Mouse (Mus musculus) MEL (cell line): ENCODE results near the gene Nip7. TPM values are rescaled to one million over a fixed set of nuclear protein-coding genes. Genes with fewer than 3 reads are reported as not detected.

Source experiments
- DNase-seq: peaks from one replicate; pipeline ENCODE4 v3.0.0; 2011; ENCODE audit warnings: low read depth, low spot score
- H3K27ac ChIP-seq: 2 replicates; pipeline ENCODE4 v1.5.1; 2012; ENCODE audit warnings: low read depth, mild to moderate bottlenecking, control low read depth, low read length, moderate library complexity; ENCODE audit not compliant: control insufficient read depth
- H3K27me3 ChIP-seq, 2 experiments: fragments of 150-350 bp in 1 of 2; sonication (generic) in 1 of 2; 2 replicates each; pipeline ENCODE4 v1.6.1; 2012; ENCODE audit warnings: low read length in 2 of 2, mild to moderate bottlenecking in 2 of 2, improper control_type of control experiment in 1 of 2, moderate library complexity in 1 of 2; ENCODE audit not compliant: insufficient read depth in 2 of 2, control insufficient read depth in 1 of 2
- H3K36me3 ChIP-seq, 2 experiments: 2 replicates each; pipeline ENCODE4 v1.6.1; 2012 to 2014; ENCODE audit warnings: low read length in 2 of 2, improper control_type of control experiment in 1 of 2, inconsistent platforms in 1 of 2, mild to moderate bottlenecking in 1 of 2; ENCODE audit not compliant: insufficient read depth in 2 of 2, control insufficient read depth in 1 of 2
- H3K4me1 ChIP-seq, 2 experiments: fragments of 150-350 bp in 1 of 2; sonication (generic) in 1 of 2; 2 replicates each; pipeline ENCODE4 v1.6.1; 2012; ENCODE audit warnings: low read length in 2 of 2, improper control_type of control experiment in 1 of 2, mild to moderate bottlenecking in 1 of 2; ENCODE audit not compliant: insufficient read depth in 2 of 2, control insufficient read depth in 1 of 2
- H3K4me3 ChIP-seq, 2 experiments: fragments of 150-350 bp in 1 of 2; sonication (generic) in 1 of 2; 2 replicates each; pipeline ENCODE4 v1.5.1; 2012; ENCODE audit warnings: low read depth in 2 of 2, low read length in 2 of 2, mild to moderate bottlenecking in 2 of 2, moderate library complexity in 2 of 2, control low read depth in 1 of 2, improper control_type of control experiment in 1 of 2; ENCODE audit not compliant: control insufficient read depth in 1 of 2, insufficient read depth in 1 of 2
- H3K79me2 ChIP-seq: 2 replicates; pipeline ENCODE4 v1.6.1; 2012; ENCODE audit warnings: mild to moderate bottlenecking, low read length, moderate library complexity; ENCODE audit not compliant: control insufficient read depth, poor library complexity, insufficient read depth
- H3K9ac ChIP-seq: 2 replicates; pipeline ENCODE4 v1.6.1; 2012; ENCODE audit warnings: low read depth, mild to moderate bottlenecking, control low read depth, low read length, moderate library complexity; ENCODE audit not compliant: control insufficient read depth, poor library complexity, severe bottlenecking
- H3K9me3 ChIP-seq: fragments of 150-350 bp; sonication (generic); replicated peaks from 2 replicates; pipeline ENCODE4 v1.6.1; 2012; ENCODE audit warnings: mild to moderate bottlenecking, low read length, improper control_type of control experiment, moderate library complexity; ENCODE audit not compliant: insufficient read depth
- BHLHE40 ChIP-seq: IDR thresholded peaks from 2 replicates; pipeline ENCODE4 v1.6.1; 2012; ENCODE audit warnings: low read depth, mild to moderate bottlenecking, inconsistent platforms, low read length, improper control_type of control experiment, borderline replicate concordance
- CHD2 ChIP-seq: IDR thresholded peaks from 2 replicates; pipeline ENCODE4 v1.6.1; 2011; ENCODE audit warnings: low read length, improper control_type of control experiment
- CTCF ChIP-seq, 3 experiments: IDR thresholded peaks in 2 of 3; conservative IDR thresholded peaks in 1 of 3; 2 replicates each; pipeline ENCODE4 v1.5.1; 2011 to 2012; ENCODE audit warnings: low read length in 3 of 3, low read depth in 2 of 3, mild to moderate bottlenecking in 2 of 3, improper control_type of control experiment in 1 of 3, inconsistent platforms in 1 of 3, mixed read lengths in 1 of 3, moderate library complexity in 1 of 3; ENCODE audit not compliant: control insufficient read depth in 1 of 3, insufficient read depth in 1 of 3, poor library complexity in 1 of 3, severe bottlenecking in 1 of 3
- E2F4 ChIP-seq: IDR thresholded peaks from 2 replicates; pipeline ENCODE4 v1.6.1; 2011; ENCODE audit warnings: low read depth, low read length, improper control_type of control experiment, borderline replicate concordance
- ELF1 ChIP-seq: IDR thresholded peaks from 2 replicates; pipeline ENCODE4 v1.6.1; 2014; ENCODE audit warnings: low read depth, mild to moderate bottlenecking, inconsistent platforms, low read length, improper control_type of control experiment, moderate library complexity
- ETS1 ChIP-seq: IDR thresholded peaks from 2 replicates; pipeline ENCODE4 v1.6.1; 2012; ENCODE audit warnings: low read depth, mild to moderate bottlenecking, inconsistent platforms, low read length, improper control_type of control experiment, moderate library complexity
- GABPA ChIP-seq: IDR thresholded peaks from 2 replicates; pipeline ENCODE4 v1.6.1; 2012; ENCODE audit warnings: low read depth, mild to moderate bottlenecking, inconsistent platforms, low read length, improper control_type of control experiment, moderate library complexity
- HCFC1 ChIP-seq: IDR thresholded peaks from 2 replicates; pipeline ENCODE4 v1.6.1; 2012; ENCODE audit warnings: low read depth, mild to moderate bottlenecking, inconsistent platforms, low read length, improper control_type of control experiment, moderate library complexity
- JUND ChIP-seq: IDR thresholded peaks from 2 replicates; pipeline ENCODE4 v1.6.1; 2011; ENCODE audit warnings: low read depth, mild to moderate bottlenecking, improper control_type of control experiment, low read length
- MAFK ChIP-seq: IDR thresholded peaks from 2 replicates; pipeline ENCODE4 v1.6.1; 2011; ENCODE audit warnings: low read depth, mild to moderate bottlenecking, low read length, improper control_type of control experiment, borderline replicate concordance
- MAX ChIP-seq: IDR thresholded peaks from 2 replicates; pipeline ENCODE4 v1.6.1; 2011; ENCODE audit warnings: low read length, improper control_type of control experiment
- MAZ ChIP-seq: IDR thresholded peaks from 2 replicates; pipeline ENCODE4 v1.6.1; 2012; ENCODE audit warnings: low read depth, mild to moderate bottlenecking, inconsistent platforms, low read length, improper control_type of control experiment
- MXI1 ChIP-seq: IDR thresholded peaks from 2 replicates; pipeline ENCODE4 v1.6.1; 2011; ENCODE audit warnings: mild to moderate bottlenecking, low read depth, low read length, improper control_type of control experiment
- MYC ChIP-seq: IDR thresholded peaks from 2 replicates; pipeline ENCODE4 v1.6.1; 2011; ENCODE audit warnings: low read depth, mild to moderate bottlenecking, low read length, improper control_type of control experiment, moderate library complexity
- NELFE ChIP-seq: IDR thresholded peaks from 2 replicates; pipeline ENCODE4 v1.6.1; 2011; ENCODE audit warnings: low read depth, low read length, improper control_type of control experiment
- POLR2A ChIP-seq, 2 experiments: IDR thresholded peaks; 2 replicates each; pipeline ENCODE4 v1.6.1; 2011 to 2012; ENCODE audit warnings: low read length in 2 of 2, mild to moderate bottlenecking in 2 of 2, control low read depth in 1 of 2, improper control_type of control experiment in 1 of 2, low read depth in 1 of 2, moderate library complexity in 1 of 2; ENCODE audit not compliant: control insufficient read depth in 1 of 2, insufficient read depth in 1 of 2, poor library complexity in 1 of 2
- RAD21 ChIP-seq: IDR thresholded peaks from 2 replicates; pipeline ENCODE4 v1.6.1; 2011; ENCODE audit warnings: mild to moderate bottlenecking, low read depth, low read length, improper control_type of control experiment
- RCOR1 ChIP-seq: IDR thresholded peaks from 2 replicates; pipeline ENCODE4 v1.6.1; 2012; ENCODE audit warnings: low read depth, mild to moderate bottlenecking, inconsistent platforms, low read length, improper control_type of control experiment
- SIN3A ChIP-seq: IDR thresholded peaks from 2 replicates; pipeline ENCODE4 v1.6.1; 2012; ENCODE audit warnings: low read length, improper control_type of control experiment, inconsistent platforms
- SMC3 ChIP-seq: IDR thresholded peaks from 2 replicates; pipeline ENCODE4 v1.6.1; 2011; ENCODE audit warnings: low read depth, low read length, improper control_type of control experiment
- TCF12 ChIP-seq: IDR thresholded peaks from 2 replicates; pipeline ENCODE4 v1.6.1; 2014; ENCODE audit warnings: low read depth, mild to moderate bottlenecking, inconsistent platforms, low read length, improper control_type of control experiment, moderate library complexity
- UBTF ChIP-seq: IDR thresholded peaks from 2 replicates; pipeline ENCODE4 v1.6.1; 2012; ENCODE audit warnings: low read depth, mild to moderate bottlenecking, inconsistent platforms, low read length, improper control_type of control experiment, moderate library complexity, borderline replicate concordance; ENCODE audit not compliant: insufficient read depth
- ZKSCAN1 ChIP-seq: IDR thresholded peaks from 2 replicates; pipeline ENCODE4 v1.6.1; 2012; ENCODE audit warnings: low read depth, mild to moderate bottlenecking, inconsistent platforms, low read length, improper control_type of control experiment, moderate library complexity
- ZMIZ1 ChIP-seq: IDR thresholded peaks from 2 replicates; pipeline ENCODE4 v1.6.1; 2012; ENCODE audit warnings: low read depth, mild to moderate bottlenecking, inconsistent platforms, low read length, improper control_type of control experiment, moderate library complexity
- ZNF384 ChIP-seq: IDR thresholded peaks from 2 replicates; pipeline ENCODE4 v1.6.1; 2012; ENCODE audit warnings: low read depth, mild to moderate bottlenecking, inconsistent platforms, low read length, improper control_type of control experiment
- polyA plus RNA-seq, 2 experiments: library from polyadenylated mRNA; stranded (reverse) in 1 of 2; unstranded in 1 of 2; fragments of >175 nt in 1 of 2; fragments of >200 nt in 1 of 2; gene quantifications; 2 replicates each; pipeline versions ENCODE4 v1.2.1 to v1.2.4; 2012; ENCODE audit warnings: low replicate concordance in 2 of 2, low read depth in 1 of 2; ENCODE audit not compliant: insufficient read length in 2 of 2, insufficient read depth in 1 of 2, missing spikeins in 1 of 2
- total RNA-seq: library from RNA; depleted of rRNA; stranded (reverse); fragments of 300-350 nt; gene quantifications from 2 replicates; pipeline ENCODE4 v1.2.3, GENCODE M21; 2012

Nip7 gene
- total and polyA plus RNA-seq, 3 experiments, result 189 to 336 (median 278) TPM

GRCm38 (mm10) chr8:107014915-107015314 lies 41.8 kb upstream of the Nip7 start:
- H3K36me3 ChIP-seq, result no peaks in the 10 kb centered on the region
- TF ChIP-seq TCF12 (no peak), MYC (no peak), ZKSCAN1 (no peak), CTCF (IDR thresholded peaks at IDR 0.05 in 2 of 3, conservative IDR thresholded peaks at IDR 0.05 in 1 of 3; ENCODE audit: control insufficient read depth in 1 of 3, insufficient read depth in 1 of 3, low read depth in 2 of 3, low read length in 3 of 3, poor library complexity in 1 of 3, severe bottlenecking in 1 of 3) (no peak)
- TF ChIP-seq, all 39 proteins: peak for 0
- Histone ChIP-seq H3K27ac (no peak overlapping the region), H3K27me3 (no peaks in the 10 kb centered on the region), H3K9me3 (no peaks in the 10 kb centered on the region), H3K4me1 (no peaks in the 10 kb centered on the region), H3K4me3 (no peak overlapping the region), H3K9ac (no peak overlapping the region), H3K79me2 (no peaks in the 10 kb centered on the region)
- DNase-seq, result no peak

GRCm38 (mm10) chr8:107023479-107023878 lies 33.2 kb upstream of the Nip7 start:
- TF ChIP-seq RCOR1, result no peak
- TF ChIP-seq CHD2, result no peak
- no peak for TF ChIP-seq SIN3A
- H3K4me1 ChIP-seq, result no peaks in the 10 kb centered on the region
- H3K9me3 ChIP-seq, result no peaks in the 10 kb centered on the region
- H3K27me3 ChIP-seq, result no peaks in the 10 kb centered on the region; a peak in 1 of 4 replicates
- H3K79me2 ChIP-seq, result no peaks in the 10 kb centered on the region
- H3K36me3 ChIP-seq, result no peaks in the 10 kb centered on the region
- no peak for DNase-seq
- no peak overlapping the region for H3K27ac ChIP-seq
- no peak overlapping the region for H3K9ac ChIP-seq
- no peak overlapping the region for H3K4me3 ChIP-seq

- H3K36me3 ChIP-seq, result peaks cover 0 to 22% of the 10 kb centered on the region in 2 experiments; a peak in 2 of 4 replicates
- no peaks in the 10 kb centered on the region for H3K27me3 ChIP-seq
- H3K4me3 ChIP-seq, result no peak overlapping the region
- H3K79me2 ChIP-seq, result peaks cover 12% of the 10 kb centered on the region
- no peak for TF ChIP-seq MAFK
- no peak for TF ChIP-seq JUND
- no peak for TF ChIP-seq NELFE
- TF ChIP-seq HCFC1, result no peak
- TF ChIP-seq CTCF (IDR thresholded peaks at IDR 0.05 in 2 of 3, conservative IDR thresholded peaks at IDR 0.05 in 1 of 3; ENCODE audit: control insufficient read depth in 1 of 3, insufficient read depth in 1 of 3, low read depth in 2 of 3, low read length in 3 of 3, poor library complexity in 1 of 3, severe bottlenecking in 1 of 3), result no peak
- no peak for TF ChIP-seq E2F4
- TF ChIP-seq MAX, result no peak
- no peak for TF ChIP-seq GABPA
- no peak for TF ChIP-seq SMC3
- no peak for TF ChIP-seq BHLHE40
- TF ChIP-seq ZNF384, result no peak
- no peak for TF ChIP-seq UBTF
- TF ChIP-seq MAZ, result no peak
- TF ChIP-seq ELF1, result no peak
- TF ChIP-seq MXI1, result no peak
- TF ChIP-seq ETS1, result no peak
- TF ChIP-seq RAD21, result no peak
- TF ChIP-seq ZMIZ1, result no peak
- TF ChIP-seq POLR2A (IDR thresholded peaks at IDR 0.05; ENCODE audit: control insufficient read depth in 1 of 2, insufficient read depth in 1 of 2, low read depth in 1 of 2, low read length in 2 of 2, poor library complexity in 1 of 2), result no peak
- no peak for TF ChIP-seq CHD2
- TF ChIP-seq, all 39 proteins: peak for 0
- no peak for DNase-seq
- Histone ChIP-seq H3K27ac (no peak overlapping the region), H3K9ac (no peak overlapping the region), H3K4me1 (peaks cover 0 to 20% of the 10 kb centered on the region in 2 experiments; a peak in 3 of 4 replicates), H3K9me3 (no peaks in the 10 kb centered on the region)
Observed at GRCm38 (mm10) chr8:107029310-107029709, 27.4 kb upstream of the Nip7 start.
